Mouse (Mus musculus) cerebellum, adult 8-10 months (tissue): ENCODE measurements at regions not wholly inside any gene's neighbourhood (a gene's known extent, or its start where the extent isn't known, plus 50 kb on each side); places are given as distances from the start of the nearest gene placed in this dataset.

Experiments
- DNase-seq: peaks from one replicate; pipeline ENCODE4 v3.0.0; 2022

GRCm38 (mm10) chr13:37290636-37291035, 54.4 kb upstream of the Ly86 start:
- no peak for DNase-seq

GRCm38 (mm10) chr13:37288993-37289392, 56.0 kb upstream of the Ly86 start:
- DNase-seq, result no peak

DNA sequence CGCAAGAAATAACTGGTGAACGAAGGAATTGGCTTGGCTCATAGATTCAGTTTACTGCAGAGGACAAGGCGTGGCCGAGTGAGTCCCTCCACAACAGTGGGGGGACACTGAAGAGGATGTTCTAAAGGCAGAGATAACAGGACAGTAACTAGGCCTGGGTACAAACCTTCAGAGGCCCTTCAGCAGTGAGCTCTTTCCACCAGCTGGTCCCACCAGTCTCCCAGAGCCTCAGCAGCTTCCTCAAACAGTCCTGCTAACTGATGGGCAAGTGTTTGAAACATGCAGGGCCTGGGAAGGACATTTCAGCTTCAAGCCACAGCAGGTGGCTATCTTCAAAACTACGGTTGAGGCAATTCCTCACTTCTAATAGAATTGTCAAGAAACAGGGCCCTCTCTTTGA, 62.5 kb upstream of the Ly86 start:
- DNase-seq, result no peak

DNA sequence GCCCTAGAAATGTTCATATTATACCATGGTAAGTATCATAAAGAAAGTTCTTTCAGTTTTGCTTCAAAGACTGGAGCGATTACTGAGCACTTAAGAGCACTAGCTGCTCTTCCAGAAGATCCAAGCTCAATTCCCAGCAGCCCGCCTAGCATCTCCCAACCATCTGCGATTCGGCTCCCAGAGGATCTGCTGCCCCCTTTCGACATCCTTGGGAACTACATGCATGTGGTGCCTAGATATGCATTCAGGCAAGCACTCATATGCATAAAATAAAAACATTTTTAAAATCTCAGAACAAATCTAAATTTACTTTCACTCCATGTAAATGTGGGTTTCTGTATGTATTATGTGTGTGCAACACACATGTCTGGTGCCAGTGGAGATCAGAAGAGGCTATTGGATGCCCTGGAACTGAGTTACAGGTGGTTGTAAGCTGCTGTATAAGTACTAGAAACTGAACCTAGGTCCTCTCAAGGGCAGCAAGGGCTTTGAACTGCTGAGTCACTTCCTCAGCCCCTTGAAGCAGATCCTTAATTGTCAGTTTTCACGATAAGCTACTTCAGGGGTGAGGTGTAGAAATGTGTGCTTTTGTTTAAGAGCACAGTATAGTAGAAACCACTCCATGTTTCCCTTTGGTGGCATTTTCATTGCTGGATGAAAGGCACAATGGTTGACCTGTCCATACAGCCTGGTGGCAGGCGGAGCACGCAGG, 65.8 kb upstream of the Ly86 start:
- DNase-seq, result no peak

DNA sequence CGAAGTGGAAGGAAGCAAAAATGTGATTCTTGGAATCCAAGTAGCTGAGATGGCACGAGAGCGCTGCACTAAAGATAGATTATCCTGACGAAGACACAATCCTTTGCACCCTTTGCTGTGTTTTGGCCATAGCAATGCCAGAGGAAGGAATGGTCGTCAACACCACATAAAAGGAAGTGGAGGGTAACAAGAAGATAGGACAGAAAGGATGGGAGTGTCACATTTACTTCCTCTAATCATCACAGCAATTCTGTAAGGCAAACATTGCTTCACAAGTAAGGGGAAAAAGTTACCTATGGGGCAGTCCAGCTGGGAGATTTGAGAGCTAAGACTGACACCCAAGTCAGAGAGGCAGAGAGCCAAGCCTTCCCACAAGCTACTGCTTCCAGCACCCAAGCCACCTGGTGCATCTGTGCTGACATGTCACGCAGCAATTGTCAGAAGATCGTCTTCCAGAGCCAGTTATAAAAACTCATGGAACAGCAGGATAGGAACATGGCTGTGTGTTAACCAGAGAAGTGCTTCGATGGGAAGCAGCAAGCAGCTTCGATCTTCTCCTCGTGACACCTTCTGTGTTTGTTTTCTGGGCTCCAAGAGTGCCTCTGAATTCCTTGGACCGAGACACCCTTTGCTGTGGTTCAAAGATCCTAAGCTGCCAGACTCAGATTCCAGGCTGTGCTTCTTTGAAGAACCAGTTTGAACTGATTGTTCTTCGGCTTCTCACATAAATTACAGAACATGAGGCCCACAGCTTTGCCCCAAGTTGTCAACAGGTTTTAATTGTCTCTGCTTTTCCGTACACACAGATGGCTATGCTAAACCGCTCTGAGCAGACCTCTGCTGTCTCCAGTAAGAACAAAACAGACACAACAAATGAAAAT, 95.2 kb upstream of the Ly86 start:
- DNase-seq, result no peak

GRCm38 (mm10) chr13:37248741-37249140, 96.3 kb upstream of the Ly86 start:
- no peak for DNase-seq

DNA sequence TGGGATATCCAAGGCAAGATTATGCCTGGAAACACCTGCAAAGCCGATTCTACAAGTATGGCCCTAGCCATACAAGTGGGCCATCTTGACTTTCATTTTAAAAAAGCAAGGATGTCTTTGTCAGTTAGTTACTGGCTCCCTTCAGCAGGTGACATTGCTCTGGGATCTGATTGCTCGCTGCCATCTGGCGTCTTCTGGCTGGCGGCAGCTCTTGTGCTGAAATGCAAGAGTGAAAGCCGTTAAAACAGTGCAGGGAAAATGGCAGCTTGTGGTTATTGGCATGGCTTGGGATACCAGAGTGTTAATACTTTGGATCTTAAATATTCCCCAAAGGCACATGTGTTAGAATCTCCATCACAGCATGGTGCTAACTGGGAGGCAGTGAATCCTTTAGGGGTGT, 105.0 kb upstream of the Ly86 start:
- DNase-seq, result no peak

DNA sequence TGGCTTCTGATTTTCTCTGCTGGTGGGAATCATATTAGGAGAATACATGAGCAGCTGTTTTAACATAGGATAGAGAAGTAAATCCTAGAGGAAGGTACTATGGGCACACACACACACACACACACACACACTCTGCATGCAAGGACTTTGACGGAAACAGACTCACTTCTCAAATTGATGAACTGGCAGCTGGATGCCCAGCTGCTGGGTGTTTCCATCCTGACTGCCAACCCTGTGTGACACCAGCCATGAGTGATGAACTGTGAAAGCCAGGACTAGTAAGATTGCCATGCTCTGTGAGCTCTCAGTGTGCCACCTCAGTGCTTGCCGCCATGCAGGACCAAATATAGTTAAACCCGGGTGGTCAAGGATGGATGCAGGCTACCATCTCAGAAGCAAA, 107.7 kb upstream of the Ly86 start:
- DNase-seq, result no peak

DNA sequence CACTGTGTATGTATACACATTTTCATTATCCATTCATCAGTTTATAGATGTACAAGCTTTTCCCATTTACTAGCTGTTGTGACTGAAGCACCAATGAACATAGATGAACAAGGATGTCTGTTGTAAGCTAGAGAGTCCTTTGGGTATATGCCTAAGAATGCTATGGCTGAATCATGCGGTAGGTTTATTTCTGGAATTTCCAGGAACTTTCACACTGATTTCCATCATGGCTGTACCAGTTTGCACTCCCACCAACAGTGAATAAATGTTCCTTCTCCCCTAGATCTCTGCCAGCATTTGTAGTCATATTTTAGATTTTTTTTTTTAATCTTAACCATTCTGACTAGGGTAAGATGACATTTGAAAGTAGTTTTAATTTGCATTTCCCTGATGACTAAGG, 119.2 kb upstream of the Ly86 start:
- DNase-seq, result no peak

DNA sequence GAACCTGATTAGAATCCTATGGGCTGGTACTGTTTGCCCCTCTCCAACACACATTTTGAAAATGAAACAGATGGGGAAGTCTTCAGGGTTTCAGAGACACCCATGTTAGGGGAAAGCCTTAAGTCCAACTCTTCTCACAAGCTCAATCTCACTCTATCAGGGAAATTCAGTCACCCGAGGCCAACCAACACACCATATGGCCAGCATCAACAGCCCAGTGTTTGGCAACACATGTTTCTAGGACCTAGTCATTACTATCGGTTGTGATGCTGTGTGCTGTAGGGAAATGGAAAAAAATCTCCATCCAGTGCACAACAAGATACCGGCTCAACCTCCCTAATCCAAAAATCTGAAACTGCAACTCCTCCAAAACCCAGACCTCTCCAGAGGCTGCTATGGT, 124.6 kb upstream of the Ly86 start:
- no peak for DNase-seq

DNA sequence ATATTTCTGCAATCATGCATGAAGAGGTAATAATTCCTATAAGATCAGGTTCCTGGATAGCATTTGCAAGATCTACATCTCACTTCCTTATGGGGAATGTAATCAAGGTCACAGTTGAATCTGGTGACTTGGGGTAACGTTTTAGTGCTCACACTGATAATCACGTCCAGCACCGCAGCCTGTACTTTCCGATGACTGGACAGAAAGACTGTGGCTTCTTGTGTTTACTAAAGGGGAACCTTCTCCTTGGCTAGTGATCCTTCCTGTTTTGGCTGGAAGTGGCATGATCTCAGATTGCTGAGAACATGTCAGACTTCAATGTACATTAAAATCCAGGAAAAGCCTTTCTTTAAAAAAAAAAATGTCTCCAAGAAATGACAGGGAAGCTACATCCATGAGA, 126.4 kb upstream of the Ly86 start:
- no peak for DNase-seq

- no peak for DNase-seq
These were observed 130.3 kb upstream of the Ly86 start for GRCm38 (mm10) chr13:37214590-37215282.

DNA sequence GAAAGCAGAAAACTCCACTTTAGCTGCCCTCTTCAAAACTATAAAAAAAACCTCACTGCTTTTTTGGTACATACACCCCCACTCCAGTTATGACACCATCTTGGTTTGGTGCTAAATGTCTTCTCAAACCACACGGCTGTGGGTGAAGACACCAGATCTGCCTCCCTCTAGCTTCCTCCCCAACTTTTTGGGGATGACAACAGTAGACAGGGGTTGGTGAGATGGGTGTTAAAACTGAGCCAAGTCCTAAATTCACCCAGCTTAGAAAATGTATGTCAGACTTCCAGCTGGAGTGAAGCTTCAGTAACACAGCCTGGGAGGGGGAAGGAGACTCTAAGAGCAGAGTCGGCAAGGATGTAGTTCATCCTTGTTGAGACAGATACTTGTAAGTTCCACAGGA, 147.1 kb upstream of the F13a1 start:
- DNase-seq, result no peak

DNA sequence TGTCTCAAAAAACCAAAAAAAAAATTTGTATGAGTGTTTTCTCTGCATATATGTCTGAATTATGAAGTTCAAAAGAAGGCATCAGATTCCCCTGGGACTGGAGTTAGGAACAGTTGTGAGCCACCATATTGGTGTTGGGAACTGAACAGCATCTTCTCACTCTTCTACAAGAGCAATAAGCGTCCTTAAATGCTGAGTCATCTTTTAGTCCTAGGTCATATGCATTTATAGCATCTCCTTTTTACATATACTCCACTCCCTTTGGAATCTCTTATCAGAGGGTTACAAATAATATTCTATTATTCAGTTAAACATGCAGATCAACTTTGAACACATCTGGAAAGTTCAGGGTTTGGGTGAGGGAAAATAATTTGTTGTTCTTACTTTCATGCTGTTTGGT, 145.8 kb upstream of the F13a1 start:
- DNase-seq, result no peak

- DNase-seq, result no peak
These were observed 131.2 kb upstream of the F13a1 start for GRCm38 (mm10) chr13:37181169-37181787.

- no peak for DNase-seq
These were observed 126.5 kb upstream of the F13a1 start for GRCm38 (mm10) chr13:37176526-37176925.

GRCm38 (mm10) chr13:37175997-37176396, 126.0 kb upstream of the F13a1 start:
- no peak for DNase-seq

DNA sequence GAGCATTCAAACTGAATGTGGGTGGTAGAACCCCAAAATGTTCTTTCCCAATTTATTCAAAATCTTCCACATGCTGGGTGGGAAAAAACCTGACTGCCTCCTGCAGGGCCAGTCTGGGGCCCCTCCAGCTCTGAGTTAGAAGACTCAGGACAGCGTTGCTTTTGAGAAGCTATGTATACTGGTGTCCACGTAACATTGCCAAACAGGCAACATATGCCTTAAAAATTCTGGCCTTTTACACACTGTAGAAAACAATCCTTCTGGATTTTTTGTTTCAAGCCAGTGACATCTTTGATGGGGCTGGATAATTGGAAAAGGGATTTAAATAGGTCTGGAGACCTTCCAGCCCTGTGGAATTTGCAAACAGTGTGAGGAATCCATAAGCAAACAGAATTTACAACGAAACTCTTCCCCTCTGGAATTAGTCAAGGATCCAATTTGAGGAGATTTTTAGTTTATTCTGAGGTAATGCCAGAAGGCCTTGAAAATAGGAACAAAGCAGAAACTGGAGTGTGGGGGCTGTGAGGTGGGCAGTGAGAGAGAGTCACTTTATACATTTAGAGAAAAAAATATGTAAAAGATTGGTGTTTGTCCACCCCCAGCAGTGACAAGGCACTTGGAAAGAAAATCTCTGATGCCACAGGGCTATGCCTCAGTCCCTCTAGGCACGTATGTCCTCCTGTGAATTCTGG, 108.9 kb upstream of the F13a1 start:
- no peak for DNase-seq

DNA sequence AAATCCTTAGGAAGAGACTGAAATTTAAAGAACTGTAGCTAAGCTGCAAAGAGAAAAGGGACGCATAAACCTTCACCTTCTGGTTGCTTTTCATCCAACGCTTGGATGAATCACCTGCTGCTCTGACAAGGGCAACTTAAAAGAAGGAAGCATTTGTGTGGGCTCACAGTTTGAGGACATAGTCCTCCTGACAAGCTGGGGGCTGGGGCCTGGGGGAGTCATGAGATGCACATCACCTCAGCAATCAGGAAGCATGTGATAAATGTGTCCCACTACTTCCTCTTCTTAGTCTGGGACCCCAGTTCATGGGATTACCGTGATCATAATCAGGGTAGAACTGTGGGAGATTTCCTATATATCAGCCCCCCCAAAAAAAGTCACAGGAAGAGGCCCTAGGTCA, 107.8 kb upstream of the F13a1 start:
- no peak for DNase-seq

DNA sequence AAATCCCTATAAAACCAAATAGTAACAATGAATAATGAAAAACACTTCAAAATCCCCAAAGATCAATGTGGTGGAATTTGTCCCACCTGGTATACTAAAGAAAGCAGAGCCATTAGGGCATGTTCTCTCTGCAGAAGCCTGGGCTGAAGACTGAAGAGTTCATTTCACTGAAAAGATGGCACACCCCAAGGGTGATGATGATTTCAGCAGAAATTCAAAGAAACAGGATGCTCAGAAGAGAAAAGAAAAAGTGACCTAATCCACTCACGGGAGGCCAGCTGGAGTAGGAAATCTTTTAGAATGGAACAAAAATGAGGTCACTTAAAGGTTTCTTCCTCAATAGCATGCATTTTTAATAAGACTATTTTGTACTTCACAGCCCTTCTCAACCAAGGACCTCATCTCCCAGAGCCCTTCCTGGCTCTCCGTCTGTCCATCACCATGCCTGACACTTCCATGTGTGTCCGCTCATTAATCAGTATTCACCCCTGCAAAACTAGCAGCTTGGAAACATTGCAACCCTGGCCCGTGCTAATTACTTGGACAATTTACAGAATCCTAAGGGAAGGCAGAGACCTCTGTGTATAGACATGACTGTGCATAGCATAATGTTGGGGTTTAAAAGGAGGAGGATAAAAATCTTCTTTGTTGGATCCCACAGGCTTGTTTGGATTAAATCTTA, 101.9 kb upstream of the F13a1 start:
- DNase-seq, result no peak

- DNase-seq, result no peak
These were observed 99.9 kb upstream of the F13a1 start for GRCm38 (mm10) chr13:37149961-37150360.
